Mouse (Mus musculus) midbrain, embryonic 12.5 days (tissue): ENCODE measurements around the gene Lrmda. TPM values are rescaled to one million over a fixed set of nuclear protein-coding genes. Genes with fewer than 3 reads are reported as not detected.

Source experiments
- ATAC-seq: fragments of 200-750 bp; cut with Nextera tagmentation; 2 replicates; pipeline ENCODE4 v1.8.0; 2017; ENCODE audit warnings: low read depth, moderate TSS enrichment, moderate library complexity; ENCODE audit not compliant: low FRiP score
- H3K27ac ChIP-seq: fragments of 300-500 bp; sonication (generic); replicated peaks from 2 replicates; pipeline ENCODE4 v1.5.1; 2016; ENCODE audit warnings: mild to moderate bottlenecking
- H3K27me3 ChIP-seq: fragments of 300-500 bp; sonication (generic); 2 replicates; pipeline ENCODE4 v1.6.1; 2016; ENCODE audit warnings: mild to moderate bottlenecking
- H3K36me3 ChIP-seq: fragments of 300-500 bp; sonication (generic); 2 replicates; pipeline ENCODE4 v1.6.1; 2016
- H3K4me1 ChIP-seq: fragments of 300-500 bp; sonication (generic); 2 replicates; pipeline ENCODE4 v1.6.1; 2016
- H3K4me2 ChIP-seq: fragments of 300-500 bp; sonication (generic); replicated peaks from 2 replicates; pipeline ENCODE4 v1.6.1; 2016; ENCODE audit warnings: mild to moderate bottlenecking, moderate library complexity
- H3K4me3 ChIP-seq: fragments of 300-500 bp; sonication (generic); 2 replicates; pipeline ENCODE4 v1.5.1; 2016; ENCODE audit warnings: mild to moderate bottlenecking
- H3K9ac ChIP-seq: fragments of 300-500 bp; sonication (generic); replicated peaks from 2 replicates; pipeline ENCODE4 v1.6.1; 2016; ENCODE audit warnings: mild to moderate bottlenecking, moderate library complexity
- H3K9me3 ChIP-seq: fragments of 300-500 bp; sonication (generic); 2 replicates; pipeline ENCODE4 v1.6.1; 2016; ENCODE audit warnings: mild to moderate bottlenecking
- WGBS: fragments of 180-500 bp; shearing (Covaris S2); methylation state at CpG from one replicate; pipeline ENCODE4 v1.1.7; 2016; 5-methylcytosine and 5-hydroxymethylcytosine counted together
- polyA plus RNA-seq: library from polyadenylated mRNA; unstranded; fragments of >200 nt; fragmentation: Nextera tagmentation; extraction: Ambion mirVana; gene quantifications from 2 replicates; pipeline ENCODE4 v1.2.1, GENCODE M21; 2016

Gene Lrmda
- polyA plus RNA-seq, 1 experiment from 2014 or later = not detected

DNA sequence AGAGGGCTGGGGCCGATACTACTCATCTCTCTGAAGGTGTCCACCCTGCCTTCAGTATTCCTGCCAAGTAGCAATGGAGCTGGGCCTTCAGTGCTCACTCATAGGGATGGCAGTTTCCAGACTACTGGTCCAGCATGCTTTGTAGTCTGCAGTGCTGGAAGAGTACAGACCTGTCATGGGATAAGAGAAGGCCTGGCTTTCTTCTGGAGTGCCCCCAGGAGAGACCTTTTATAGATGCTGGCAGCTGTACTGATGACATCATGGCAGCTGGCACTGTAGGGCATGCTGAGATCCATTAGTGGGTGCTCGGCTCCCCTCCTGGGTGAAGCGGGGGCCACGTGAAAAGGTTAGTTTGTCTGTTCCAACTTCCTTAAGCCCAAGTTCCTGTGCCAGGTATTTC is 348.1 kb downstream of the Lrmda start:
- Histone ChIP-seq H3K36me3 (no peaks in the 10 kb centered on the region), H3K4me1 (no peaks in the 10 kb centered on the region), H3K4me3 (no peak overlapping the region), H3K4me2 (no peak overlapping the region), H3K27ac (no peak overlapping the region), H3K9me3 (no peaks in the 10 kb centered on the region), H3K27me3 (no peaks in the 10 kb centered on the region), H3K9ac (no peak overlapping the region)
- ATAC-seq = no peak
- 90% methylated on average over 4 of the region's 4 CpGs for WGBS

DNA sequence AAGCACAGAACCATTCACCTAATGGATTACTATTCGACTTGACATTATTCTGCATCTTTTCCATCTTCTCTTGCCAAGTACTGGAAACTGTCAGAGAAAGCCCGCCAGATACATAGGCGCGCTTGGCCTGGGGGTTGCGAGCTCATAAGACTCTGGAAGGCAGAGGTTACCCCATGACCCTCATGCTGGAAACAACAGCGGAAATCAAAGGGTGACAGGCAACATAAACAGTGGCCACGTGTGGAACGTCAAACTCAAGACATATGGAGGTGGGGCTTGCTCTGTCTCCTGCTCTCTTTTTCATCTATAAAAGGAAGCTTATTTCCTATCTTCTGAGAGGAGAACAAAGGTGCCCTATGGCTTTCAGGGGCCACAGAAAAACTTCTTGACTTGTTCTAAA is 351.6 kb downstream of the Lrmda start:
- H3K4me2 ChIP-seq = no peak overlapping the region
- H3K9ac ChIP-seq = no peak overlapping the region
- WGBS = 75% methylated on average over 8 of the region's 8 CpGs
- H3K9me3 ChIP-seq = no peaks in the 10 kb centered on the region
- no peaks in the 10 kb centered on the region for H3K36me3 ChIP-seq
- no peak overlapping the region for H3K4me3 ChIP-seq
- ATAC-seq = no peak
- H3K4me1 ChIP-seq = no peaks in the 10 kb centered on the region
- no peak overlapping the region for H3K27ac ChIP-seq
- no peaks in the 10 kb centered on the region for H3K27me3 ChIP-seq

DNA sequence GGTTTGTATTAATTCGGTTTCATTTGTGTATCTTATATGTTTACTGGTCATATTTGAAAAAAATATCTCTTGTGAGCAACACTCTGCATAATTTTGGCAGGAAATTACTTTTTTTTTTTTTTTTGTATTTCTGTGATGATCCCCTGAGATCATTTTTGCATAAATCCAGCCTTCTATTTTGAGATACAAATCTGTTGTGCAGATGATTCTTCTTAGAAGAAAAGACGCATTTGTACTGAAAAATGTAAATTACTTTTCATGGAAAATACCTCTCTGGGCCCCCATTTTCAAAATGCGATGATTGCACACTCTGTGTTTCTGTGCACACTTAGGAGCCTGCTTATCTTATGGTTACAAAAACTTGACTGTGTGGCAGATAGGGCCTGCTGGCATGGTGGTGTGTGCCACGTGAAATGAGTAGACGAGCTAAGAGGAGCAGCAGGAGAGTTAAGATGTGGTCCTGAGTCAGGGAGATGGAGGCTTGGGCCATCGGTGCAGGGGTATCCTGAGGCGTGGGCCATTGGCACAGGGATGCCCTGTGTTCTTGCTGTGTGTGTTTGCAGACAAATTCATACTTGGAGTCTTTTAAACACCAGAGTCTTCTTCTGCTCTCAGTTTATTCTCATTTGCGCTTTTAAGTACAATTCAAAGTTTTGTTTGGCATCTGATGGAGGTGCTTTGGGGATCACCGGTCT is 353.3 kb downstream of the Lrmda start:
- Histone ChIP-seq H3K36me3 (no peaks in the 10 kb centered on the region), H3K27ac (no peak overlapping the region), H3K9me3 (no peaks in the 10 kb centered on the region), H3K9ac (no peak overlapping the region), H3K27me3 (no peaks in the 10 kb centered on the region), H3K4me2 (no peak overlapping the region), H3K4me1 (no peaks in the 10 kb centered on the region), H3K4me3 (no peak overlapping the region)
- no peak for ATAC-seq
- 88% methylated on average over 9 of the region's 9 CpGs for WGBS

DNA sequence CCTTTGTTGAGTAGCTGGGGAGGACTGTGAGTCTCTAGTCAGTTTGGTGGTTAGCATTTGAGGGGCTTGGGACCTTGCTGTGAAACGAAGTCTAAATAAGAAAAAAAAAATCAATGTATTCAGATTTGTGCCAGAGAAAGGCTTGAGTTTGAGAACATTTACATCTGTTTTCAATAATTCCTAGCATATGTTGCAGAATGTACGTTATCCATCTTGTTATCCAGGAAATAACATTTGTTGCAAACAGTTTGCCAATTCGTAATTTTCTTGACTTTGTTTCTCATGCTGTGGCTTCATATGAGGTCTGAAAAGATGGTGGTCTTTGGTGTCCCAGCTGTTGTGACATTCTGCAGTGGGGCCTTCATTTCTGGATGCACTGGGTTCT is 353.8 kb downstream of the Lrmda start:
- ATAC-seq = no peak
- Histone ChIP-seq H3K4me3 (no peak overlapping the region), H3K9ac (no peak overlapping the region), H3K9me3 (no peaks in the 10 kb centered on the region), H3K27ac (no peak overlapping the region), H3K36me3 (no peaks in the 10 kb centered on the region), H3K27me3 (no peaks in the 10 kb centered on the region), H3K4me1 (no peaks in the 10 kb centered on the region), H3K4me2 (no peak overlapping the region)
- 78% methylated on average over 3 of the region's 3 CpGs for WGBS

DNA sequence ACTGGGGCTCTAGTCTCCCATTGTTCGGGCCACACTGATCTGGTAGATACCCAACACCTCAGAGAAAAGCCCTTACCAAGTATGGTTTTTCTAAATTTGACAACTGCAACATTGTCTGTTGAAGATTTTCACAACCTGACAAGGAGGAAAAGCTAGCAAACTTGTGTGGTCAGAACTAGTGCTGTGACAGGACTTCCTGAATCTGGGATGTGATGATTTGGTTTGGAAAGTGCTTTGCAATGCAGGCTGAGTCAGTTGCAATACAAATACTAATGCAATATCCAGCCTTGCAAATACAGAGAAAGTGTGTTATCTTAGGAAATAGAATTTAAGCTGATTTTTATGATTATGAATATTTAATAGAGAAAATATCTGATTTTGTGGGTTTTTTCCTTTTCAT is 357.6 kb downstream of the Lrmda start:
- H3K36me3 ChIP-seq = no peaks in the 10 kb centered on the region
- WGBS = 91% methylated on average over 1 of the region's 1 CpGs
- no peak overlapping the region for H3K27ac ChIP-seq
- H3K9me3 ChIP-seq = no peaks in the 10 kb centered on the region
- ATAC-seq = no peak
- H3K4me1 ChIP-seq = no peaks in the 10 kb centered on the region
- H3K4me3 ChIP-seq = no peak overlapping the region
- no peaks in the 10 kb centered on the region for H3K27me3 ChIP-seq
- no peak overlapping the region for H3K9ac ChIP-seq
- H3K4me2 ChIP-seq = no peak overlapping the region

DNA sequence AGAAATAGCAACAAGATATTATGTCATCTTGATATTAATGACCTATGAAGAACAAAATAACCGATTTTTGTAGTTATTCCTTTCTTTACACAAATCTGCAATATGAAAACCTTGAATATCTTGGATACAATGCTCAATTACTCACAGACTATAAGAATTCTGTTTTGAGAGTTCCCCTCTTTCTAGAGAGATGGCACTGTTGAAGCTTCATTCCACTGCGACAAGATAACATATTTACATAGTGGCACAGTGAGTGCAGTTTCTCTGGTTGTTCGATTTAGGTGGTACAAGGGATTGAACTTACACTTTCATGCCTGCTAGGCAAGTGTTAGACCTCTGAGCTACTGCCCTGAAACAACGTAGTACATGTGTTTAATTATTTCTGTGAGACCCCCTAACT is 362.6 kb downstream of the Lrmda start:
- H3K27ac ChIP-seq = no peak overlapping the region
- no peaks in the 10 kb centered on the region for H3K4me1 ChIP-seq
- no peaks in the 10 kb centered on the region for H3K9me3 ChIP-seq
- peaks cover 10% of the 10 kb centered on the region for H3K27me3 ChIP-seq
- H3K4me3 ChIP-seq = no peak overlapping the region
- no peak for ATAC-seq
- 84% methylated on average over 4 of the region's 4 CpGs for WGBS
- no peak overlapping the region for H3K4me2 ChIP-seq
- no peak overlapping the region for H3K9ac ChIP-seq
- no peaks in the 10 kb centered on the region for H3K36me3 ChIP-seq

DNA sequence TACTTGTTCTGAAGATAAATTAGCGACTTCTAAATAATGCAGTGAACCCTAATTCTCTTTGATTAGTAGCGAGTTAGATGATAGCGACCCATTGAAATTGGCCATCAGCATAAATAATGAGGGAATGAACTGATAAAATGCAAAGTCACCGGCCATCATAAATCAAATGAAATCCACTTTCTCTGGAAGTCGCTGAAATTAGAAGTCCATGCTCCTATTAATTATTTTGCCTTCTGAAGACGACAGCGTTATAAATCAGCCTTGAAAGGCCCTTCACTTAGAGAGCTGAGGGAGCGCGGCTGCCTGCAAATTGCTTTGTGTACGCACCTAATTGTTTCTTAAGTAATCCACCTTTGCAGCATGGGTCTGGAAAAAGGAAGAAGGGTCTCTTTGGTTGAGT is 374.1 kb downstream of the Lrmda start:
- Histone ChIP-seq H3K4me2 (no peak overlapping the region), H3K36me3 (no peaks in the 10 kb centered on the region), H3K27me3 (no peaks in the 10 kb centered on the region), H3K4me3 (no peak overlapping the region), H3K4me1 (no peaks in the 10 kb centered on the region), H3K9ac (no peak overlapping the region), H3K27ac (no peak overlapping the region), H3K9me3 (no peaks in the 10 kb centered on the region)
- WGBS = 88% methylated on average over 10 of the region's 10 CpGs
- ATAC-seq = no peak

DNA sequence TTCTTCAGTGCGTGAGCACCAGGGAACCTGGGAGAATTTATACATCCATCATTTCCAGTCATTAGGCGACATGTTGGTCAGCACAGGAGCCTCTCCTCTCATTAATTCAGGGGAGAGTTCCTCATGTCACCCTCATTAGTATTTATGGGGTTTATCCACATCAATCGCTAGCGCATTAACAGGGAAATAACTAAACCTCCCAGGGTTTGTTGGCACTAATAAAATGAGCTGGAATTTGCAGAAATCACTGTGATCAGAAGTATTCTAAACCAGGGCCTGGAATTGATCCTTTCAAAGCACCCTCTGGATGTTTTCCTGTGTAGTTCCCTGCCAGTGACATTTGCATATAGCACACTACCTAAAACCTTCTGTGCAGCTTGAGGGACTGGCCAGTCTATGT is 382.9 kb downstream of the Lrmda start:
- no peak overlapping the region for H3K9ac ChIP-seq
- H3K4me2 ChIP-seq = no peak overlapping the region
- peaks cover 8% of the 10 kb centered on the region; the same call in 1 of the 2 replicates for H3K4me1 ChIP-seq
- H3K4me3 ChIP-seq = no peak overlapping the region
- ATAC-seq = no peak; the same call in 1 of the 2 replicates
- no peaks in the 10 kb centered on the region for H3K9me3 ChIP-seq
- H3K27ac ChIP-seq = no peak overlapping the region
- WGBS = 54% methylated on average over 4 of the region's 4 CpGs
- H3K27me3 ChIP-seq = no peaks in the 10 kb centered on the region
- H3K36me3 ChIP-seq = no peaks in the 10 kb centered on the region

DNA sequence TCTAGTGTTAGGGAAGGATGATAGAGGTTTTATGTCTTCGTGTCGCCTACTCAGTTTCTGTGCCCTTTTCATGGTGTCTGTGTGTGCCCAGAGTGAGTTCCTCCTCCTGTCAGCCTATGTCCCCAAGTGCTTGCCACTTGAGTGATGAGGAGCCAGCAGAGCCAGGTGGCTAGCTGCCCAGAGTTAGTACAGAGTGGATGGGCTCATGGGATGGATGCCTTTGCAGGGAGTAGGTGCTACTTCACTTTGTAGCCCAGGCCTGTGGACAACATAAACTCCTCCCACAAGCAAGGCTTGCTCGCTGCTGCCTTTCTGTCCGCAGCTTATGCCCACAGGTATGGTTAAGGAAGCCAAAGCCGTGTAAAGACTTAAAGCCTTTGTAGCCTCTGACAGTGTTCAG is 387.1 kb downstream of the Lrmda start:
- H3K27ac ChIP-seq = no peak overlapping the region
- no peak overlapping the region for H3K4me2 ChIP-seq
- H3K36me3 ChIP-seq = no peaks in the 10 kb centered on the region
- no peaks in the 10 kb centered on the region for H3K9me3 ChIP-seq
- H3K4me3 ChIP-seq = no peak overlapping the region
- 90% methylated on average over 5 of the region's 5 CpGs for WGBS
- H3K9ac ChIP-seq = no peak overlapping the region
- H3K27me3 ChIP-seq = no peaks in the 10 kb centered on the region
- ATAC-seq = no peak
- peaks cover 8% of the 10 kb centered on the region; the same call in 1 of the 2 replicates for H3K4me1 ChIP-seq

DNA sequence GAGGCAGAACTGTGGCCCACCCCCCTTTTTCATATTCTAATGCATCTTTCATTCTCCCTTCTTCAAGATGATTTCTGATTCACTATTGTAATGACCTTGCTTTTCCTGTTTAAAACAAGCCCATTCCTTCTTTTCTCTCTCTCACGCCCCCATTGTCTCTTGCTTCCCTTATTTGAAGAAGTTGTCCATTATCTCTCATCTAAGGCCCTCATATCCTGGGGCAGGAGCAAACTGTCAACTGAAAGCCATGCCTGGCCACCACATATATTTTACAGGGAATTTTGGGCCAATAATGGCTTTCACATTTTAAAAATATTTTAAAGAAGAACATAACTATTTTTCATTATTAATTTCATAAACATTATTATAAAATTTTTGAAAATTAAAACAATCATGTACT is 391.3 kb downstream of the Lrmda start:
- no peaks in the 10 kb centered on the region for H3K36me3 ChIP-seq
- no peak for ATAC-seq
- no peak overlapping the region for H3K4me3 ChIP-seq
- H3K9ac ChIP-seq = no peak overlapping the region
- H3K27me3 ChIP-seq = no peaks in the 10 kb centered on the region
- H3K9me3 ChIP-seq = no peaks in the 10 kb centered on the region
- H3K4me2 ChIP-seq = no peak overlapping the region
- 91% methylated on average over 1 of the region's 1 CpGs for WGBS
- H3K27ac ChIP-seq = no peak overlapping the region
- H3K4me1 ChIP-seq = no peaks in the 10 kb centered on the region

DNA sequence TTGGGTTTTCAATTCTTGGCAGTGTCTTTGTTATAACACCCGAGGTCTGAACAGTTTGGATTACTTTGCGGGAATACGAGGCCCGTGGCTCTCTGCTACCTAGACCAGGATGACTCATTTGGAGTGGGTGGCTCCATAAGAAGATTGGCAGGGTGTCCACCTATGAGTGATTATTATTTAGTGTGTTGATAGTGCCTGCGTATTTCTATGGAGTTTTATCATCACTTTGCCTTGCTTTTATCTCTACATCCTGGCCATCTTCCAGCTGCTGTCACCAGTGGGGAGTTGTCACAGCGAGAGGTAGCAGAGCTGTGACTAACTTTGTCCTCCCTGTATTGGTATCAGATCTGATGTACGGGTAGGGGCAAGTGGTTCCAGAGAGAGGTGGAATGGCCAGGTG is 393.7 kb downstream of the Lrmda start:
- Histone ChIP-seq H3K27ac (no peak overlapping the region), H3K4me2 (no peak overlapping the region), H3K36me3 (no peaks in the 10 kb centered on the region), H3K4me1 (no peaks in the 10 kb centered on the region), H3K9ac (no peak overlapping the region), H3K4me3 (no peak overlapping the region), H3K9me3 (no peaks in the 10 kb centered on the region), H3K27me3 (no peaks in the 10 kb centered on the region)
- ATAC-seq = no peak
- 83% methylated on average over 7 of the region's 7 CpGs for WGBS

DNA sequence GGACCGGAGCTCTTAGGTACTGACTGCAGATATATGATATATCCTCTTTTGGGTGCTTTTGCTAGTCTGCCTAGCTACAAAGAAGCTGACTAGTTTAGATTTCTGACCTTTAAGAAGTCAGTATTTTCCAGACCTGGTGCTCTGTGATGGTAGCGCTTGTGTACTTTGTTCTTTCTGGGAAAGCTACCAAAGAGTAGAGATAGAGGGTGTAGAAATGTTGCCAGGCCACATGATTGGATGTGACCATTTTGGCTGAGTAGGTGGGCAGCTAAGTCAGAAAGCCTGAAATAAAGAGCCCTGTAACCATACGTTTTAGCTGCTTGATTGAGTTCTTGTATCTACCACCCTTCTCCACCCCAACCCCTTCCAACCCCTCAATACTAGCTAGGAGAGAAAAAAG is 398.2 kb downstream of the Lrmda start:
- ATAC-seq = no peak
- no peaks in the 10 kb centered on the region for H3K36me3 ChIP-seq
- no peaks in the 10 kb centered on the region for H3K4me1 ChIP-seq
- no peak overlapping the region for H3K4me3 ChIP-seq
- no peaks in the 10 kb centered on the region for H3K9me3 ChIP-seq
- H3K9ac ChIP-seq = no peak overlapping the region
- no peak overlapping the region for H3K27ac ChIP-seq
- H3K4me2 ChIP-seq = no peak overlapping the region
- H3K27me3 ChIP-seq = no peaks in the 10 kb centered on the region
- WGBS = 93% methylated on average over 3 of the region's 3 CpGs

DNA sequence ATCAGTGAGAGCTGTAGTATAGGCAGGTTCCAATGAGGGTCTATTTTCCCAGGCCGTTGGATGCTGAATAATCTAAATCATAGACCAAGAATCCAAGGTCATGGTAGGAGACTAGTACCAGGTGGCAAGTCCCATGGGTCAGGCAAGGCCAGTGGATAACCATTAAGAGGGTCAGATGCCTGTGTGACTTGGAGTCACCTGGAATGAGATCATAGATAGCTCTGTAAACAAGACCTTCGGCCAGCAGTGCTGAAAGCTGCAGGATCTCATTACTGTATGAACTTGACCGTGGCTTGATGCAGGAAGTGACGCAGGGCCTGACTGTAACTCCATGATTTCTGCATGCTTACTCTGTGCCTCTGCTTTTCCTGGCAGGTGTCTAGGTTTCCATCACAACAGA is 402.2 kb downstream of the Lrmda start:
- no peaks in the 10 kb centered on the region for H3K36me3 ChIP-seq
- WGBS = 77% methylated on average over 4 of the region's 4 CpGs
- no peak overlapping the region for H3K27ac ChIP-seq
- 0 out of 2 replicates have a peak, but pooled peaks cover 2% of the 10 kb centered on the region for H3K27me3 ChIP-seq
- no peak overlapping the region for H3K9ac ChIP-seq
- no peak overlapping the region for H3K4me2 ChIP-seq
- H3K4me1 ChIP-seq = no peaks in the 10 kb centered on the region; the same call in 1 of the 2 replicates
- ATAC-seq = no peak
- H3K4me3 ChIP-seq = no peak overlapping the region
- H3K9me3 ChIP-seq = no peaks in the 10 kb centered on the region
